Mouse (Mus musculus) erythroblast, embryonic 14.5 days (primary cell): ENCODE data around the gene Ing5.

Experiments used
- GATA1 ChIP-seq: IDR thresholded peaks from 2 replicates; pipeline ENCODE4 v1.6.1; 2012; ENCODE audit warnings: low read length, inconsistent platforms, mixed read lengths
- TAL1 ChIP-seq: IDR thresholded peaks from 3 replicates; pipeline ENCODE4 v1.6.1; 2012; ENCODE audit warnings: low read length, inconsistent platforms, mixed read lengths

DNA sequence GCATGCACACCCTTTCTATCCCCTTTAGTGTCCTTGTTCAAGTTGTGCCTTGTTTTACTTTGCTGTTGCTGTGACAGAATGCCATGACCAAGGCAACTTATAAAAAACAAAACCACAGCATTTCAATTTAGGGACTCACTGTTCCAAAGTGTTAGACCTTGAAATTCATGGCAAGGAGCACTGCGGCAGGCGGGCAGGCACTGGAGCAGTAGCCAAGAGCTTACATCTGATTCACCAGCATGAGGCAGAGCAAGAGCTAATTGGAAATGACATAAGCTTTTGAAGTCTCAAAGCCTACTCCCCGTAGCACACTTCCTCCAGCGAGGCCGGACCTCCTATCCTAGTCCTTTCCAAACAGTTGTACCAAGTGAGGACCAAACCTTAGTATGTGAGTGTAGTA is 27.1 kb upstream of the Ing5 start:
- no peak for TF ChIP-seq GATA1
- TF ChIP-seq TAL1, result no peak
